Comparison of ENCODE assay signal across 17 mouse cellular contexts in the genomic region with DNA sequence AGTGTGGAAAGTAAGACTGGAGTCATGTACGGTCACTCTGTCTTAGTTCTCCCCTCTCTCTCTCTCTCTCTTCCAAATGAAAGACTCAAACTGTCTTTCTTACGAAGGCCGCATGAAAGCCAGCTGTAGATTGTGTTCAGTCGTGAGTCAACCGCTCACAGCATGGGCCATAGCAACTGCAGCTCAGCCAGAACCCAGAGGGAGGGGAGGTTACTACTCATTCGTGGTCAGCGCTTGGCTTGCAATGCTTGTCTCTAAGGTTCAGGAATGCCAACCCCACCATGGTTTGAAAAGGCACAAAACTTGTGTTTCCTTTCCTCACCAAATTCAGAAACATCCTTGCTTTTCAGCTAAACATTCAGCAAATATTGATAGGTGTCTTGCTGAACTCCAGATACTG.
"Had no signal": no experiment of that assay in that cellular context is flagged by ENCODE, and none has a peak within 500 bp of the region (broad histone marks: within the 10 kb centered on the region; RNA-seq: fewer than 3 reads in every experiment).

No protein-coding gene starts in this region.

- H3K4me1 ChIP-seq: liver, embryonic 13.5 days; midbrain, embryonic 15.5 days; neural tube, embryonic 13.5 days; stomach, embryonic 15.5 days had no signal

- H3K4me2 ChIP-seq: liver, embryonic 13.5 days; midbrain, embryonic 11.5 days; midbrain, embryonic 15.5 days; neural tube, embryonic 13.5 days; stomach, embryonic 15.5 days had no signal

- DNase-seq: kidney, adult 9 months; kidney, postnatal 14 days; kidney, postnatal 4 days; left cerebral cortex, postnatal 4 days; liver, embryonic 13.5 days; lung, adult 2 months; lung, postnatal 14 days; lung, postnatal 4 days; retina, postnatal 1 day; right cerebral cortex, postnatal 25 days; spleen, adult 18-20 months; thymus, postnatal 25 days had no signal

- H3K27ac ChIP-seq: liver, embryonic 13.5 days; midbrain, embryonic 15.5 days; neural tube, embryonic 13.5 days; stomach, embryonic 15.5 days had no signal

- H3K9ac ChIP-seq: liver, embryonic 13.5 days; midbrain, embryonic 15.5 days; neural tube, embryonic 13.5 days; stomach, embryonic 15.5 days had no signal

- H3K27me3 ChIP-seq: liver, embryonic 13.5 days; midbrain, embryonic 15.5 days; neural tube, embryonic 13.5 days; stomach, embryonic 15.5 days had no signal

- H3K9me3 ChIP-seq: midbrain, embryonic 15.5 days; neural tube, embryonic 13.5 days; stomach, embryonic 15.5 days had no signal

- H3K36me3 ChIP-seq: liver, embryonic 13.5 days; midbrain, embryonic 15.5 days; neural tube, embryonic 13.5 days; stomach, embryonic 15.5 days had no signal

- H3K4me3 ChIP-seq: liver, embryonic 13.5 days; midbrain, embryonic 15.5 days; myocyte; neural tube, embryonic 13.5 days; stomach, embryonic 15.5 days had no signal

- ATAC-seq: midbrain, embryonic 15.5 days had no signal
